Mouse (Mus musculus) CD4-positive helper T cell, adult 2 months (primary cell): ENCODE data around the gene D630003M21Rik.

Source experiments
- DNase-seq: peaks from one replicate; pipeline ENCODE4 v3.0.0-alpha.2; 2012; ENCODE audit warnings: low read depth, missing footprints, low spot score

Gene D630003M21Rik

GRCm38 (mm10) chr2:158167496-158168205 lies 61.4 kb downstream of the D630003M21Rik start:
- DNase-seq: no peak

GRCm38 (mm10) chr2:158166628-158167027 lies 62.4 kb downstream of the D630003M21Rik start:
- peak; percentile 87 for DNase-seq

GRCm38 (mm10) chr2:158165776-158166175 lies 63.2 kb downstream of the D630003M21Rik start:
- no peak for DNase-seq

GRCm38 (mm10) chr2:158163034-158163433 lies 66.0 kb downstream of the D630003M21Rik start:
- peak; percentile 45 for DNase-seq

GRCm38 (mm10) chr2:158161761-158162160 lies 67.3 kb downstream of the D630003M21Rik start:
- DNase-seq: no peak

- peak; percentile 70 for DNase-seq
Measured at GRCm38 (mm10) chr2:158159376-158160235, 69.4 kb downstream of the D630003M21Rik start.

GRCm38 (mm10) chr2:158157654-158158053 lies 71.4 kb downstream of the D630003M21Rik start:
- no peak for DNase-seq

GRCm38 (mm10) chr2:158156487-158156886 lies 72.5 kb downstream of the D630003M21Rik start:
- no peak for DNase-seq

- no peak for DNase-seq
Measured at GRCm38 (mm10) chr2:158155615-158156014, 73.4 kb downstream of the D630003M21Rik start.

GRCm38 (mm10) chr2:158155101-158155500 lies 73.9 kb downstream of the D630003M21Rik start:
- no peak for DNase-seq

- DNase-seq: peak; percentile 27
Measured at GRCm38 (mm10) chr2:158154641-158155040, 74.4 kb downstream of the D630003M21Rik start.

- DNase-seq: peak; percentile 71
Measured at GRCm38 (mm10) chr2:158153728-158154343, 75.2 kb downstream of the D630003M21Rik start.

- DNase-seq: no peak
Measured at GRCm38 (mm10) chr2:158152685-158153309, 76.2 kb downstream of the D630003M21Rik start.

GRCm38 (mm10) chr2:158151077-158151476 lies 77.9 kb downstream of the D630003M21Rik start:
- DNase-seq: no peak

GRCm38 (mm10) chr2:158146971-158147370 lies 82.1 kb downstream of the D630003M21Rik start:
- DNase-seq: no peak

- peak; percentile 78 for DNase-seq
Measured at GRCm38 (mm10) chr2:158146223-158146622, 82.8 kb downstream of the D630003M21Rik start, which contains the start of gene Tgm2. Gene Tgm2, minus strand, starts transcription at chr2:158146436.

- no peak for DNase-seq
Measured at GRCm38 (mm10) chr2:158145528-158146065, 83.4 kb downstream of the D630003M21Rik start.

- DNase-seq: no peak
Measured at GRCm38 (mm10) chr2:158144750-158145527, 84.1 kb downstream of the D630003M21Rik start.

- DNase-seq: no peak
Measured at GRCm38 (mm10) chr2:158144263-158144662, 84.8 kb downstream of the D630003M21Rik start.

- no peak for DNase-seq
Measured at GRCm38 (mm10) chr2:158143816-158144215, 85.2 kb downstream of the D630003M21Rik start.
